Mouse (Mus musculus) granulocyte monocyte progenitor cell, adult 5-6 weeks (primary cell): ENCODE data around the gene Ccdc173. TPM values are rescaled to one million over a fixed set of nuclear protein-coding genes. Genes with fewer than 3 reads are reported as not detected.
A peak's percentile ranks its signal among the peaks of the same experiment; 100 is the strongest.
"Not testable (repeated sequence)": the region's sequence is repeated elsewhere in the genome, so short reads cannot be mapped to it uniquely, and the experiment has no call there.

Source experiments
- ATAC-seq: replicated peaks from 2 replicates; pipeline ENCODE4 v1.8.0; 2016; ENCODE audit warnings: mild to moderate bottlenecking, moderate TSS enrichment, inconsistent platforms; ENCODE audit not compliant: poor library complexity, severe bottlenecking
- total RNA-seq, 2 experiments: library from RNA; stranded (forward) in 1 of 2; stranded (reverse) in 1 of 2; fragments of 200-712, 200-1000 nt in 1 of 2; fragments of >200 nt in 1 of 2; fragmentation: Nextera tagmentation in 1 of 2; gene quantifications; 2 replicates each; pipeline ENCODE4 v1.2.3; 2014 to 2017

Ccdc173 gene
- 1.8 and 2.5 TPM in 2 replicates for total RNA-seq (2014; fragmentation: Nextera tagmentation)
- 2.1 and 3.0 TPM in 2 replicates for total RNA-seq (2017)

GRCm38 (mm10) chr2:69789429-69790069 lies at the start of gene Ccdc173, which contains the start of gene Phospho2:
Ccdc173 (minus strand) TSS chr2:69789575.
Phospho2 (plus strand) TSS chr2:69789623.
- ATAC-seq: peak; percentile 91

DNA sequence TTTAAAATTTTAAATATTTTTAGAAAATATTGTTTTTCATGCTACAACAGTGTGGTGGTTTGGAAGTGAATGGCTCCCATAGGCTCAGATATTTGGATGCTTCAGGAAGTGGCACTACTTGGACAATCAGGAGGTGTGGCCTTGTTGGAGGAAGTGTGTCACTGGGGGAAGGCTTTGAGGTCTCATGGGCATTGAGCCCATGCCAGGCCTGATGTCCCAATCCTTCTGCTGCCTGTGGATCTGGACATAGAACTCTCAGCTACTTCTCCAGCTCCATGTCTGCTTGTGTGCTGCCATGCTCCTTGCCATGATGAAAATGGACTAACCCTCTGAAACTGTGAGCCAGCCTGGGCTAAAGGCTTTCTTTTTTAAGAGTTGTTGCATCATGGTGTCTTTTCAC lies 49.3 kb upstream of the Ccdc173 start:
- ATAC-seq: peak; percentile 86

GRCm38 (mm10) chr2:69837996-69838395 lies 48.6 kb upstream of the Ccdc173 start:
- ATAC-seq: 0 out of 2 replicates have a peak, but pooled peaks have one; percentile 25

DNA sequence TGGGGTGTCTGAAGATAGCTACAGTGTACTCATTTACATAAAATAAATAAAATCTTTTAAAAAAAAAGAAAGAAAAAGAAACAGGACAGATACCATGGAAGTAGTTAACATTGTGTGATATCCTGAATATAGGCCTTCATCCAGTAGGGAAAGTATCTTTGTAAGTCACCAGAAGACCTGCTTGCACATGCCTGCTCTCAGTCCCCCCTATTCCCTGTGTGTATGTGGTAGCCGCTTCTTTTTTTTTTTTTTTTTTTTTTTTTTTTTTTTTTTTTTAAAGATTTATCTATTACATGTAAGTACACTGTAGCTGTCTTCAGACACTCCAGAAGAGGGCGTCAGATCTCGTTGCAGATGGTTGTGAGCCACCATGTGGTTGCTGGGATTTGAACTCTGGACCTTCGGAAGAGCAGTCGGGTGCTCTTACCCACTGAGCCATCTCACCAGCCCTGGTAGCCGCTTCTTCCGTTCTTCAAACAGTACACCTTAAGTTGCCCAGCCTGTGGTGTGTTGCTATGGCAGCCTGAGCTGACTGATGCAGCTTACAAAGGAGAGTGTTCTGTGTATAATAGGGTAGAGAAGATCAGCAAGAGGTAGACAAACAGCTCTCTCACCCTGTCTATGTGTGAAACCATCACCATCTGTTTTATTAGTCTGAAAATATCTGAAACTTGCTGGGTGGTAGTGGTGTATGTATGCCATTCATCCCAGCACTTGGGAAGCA lies 48.0 kb upstream of the Ccdc173 start:
- no peak for ATAC-seq

DNA sequence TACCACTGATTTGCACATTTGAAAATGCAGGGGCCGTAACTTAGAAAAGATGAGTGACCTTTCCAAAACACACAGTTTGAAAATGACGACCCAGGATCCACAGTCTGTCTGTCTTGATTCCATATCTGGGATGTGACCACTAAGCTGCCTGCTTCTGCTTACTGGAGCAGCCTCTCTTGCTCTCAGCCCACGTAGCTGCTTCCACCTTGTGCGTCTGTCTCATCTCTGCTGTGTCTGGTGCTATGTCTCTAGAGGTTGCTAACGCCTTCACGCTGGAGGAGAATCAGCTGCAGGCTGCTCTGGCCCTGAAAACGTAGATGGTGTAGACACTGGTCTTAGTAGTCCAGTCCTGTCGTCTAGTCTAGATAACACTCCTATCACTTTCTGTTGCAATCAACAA lies 40.7 kb upstream of the Ccdc173 start:
- ATAC-seq: no peak

- ATAC-seq: no peak
Measured at GRCm38 (mm10) chr2:69829680-69830079, 40.3 kb upstream of the Ccdc173 start.

DNA sequence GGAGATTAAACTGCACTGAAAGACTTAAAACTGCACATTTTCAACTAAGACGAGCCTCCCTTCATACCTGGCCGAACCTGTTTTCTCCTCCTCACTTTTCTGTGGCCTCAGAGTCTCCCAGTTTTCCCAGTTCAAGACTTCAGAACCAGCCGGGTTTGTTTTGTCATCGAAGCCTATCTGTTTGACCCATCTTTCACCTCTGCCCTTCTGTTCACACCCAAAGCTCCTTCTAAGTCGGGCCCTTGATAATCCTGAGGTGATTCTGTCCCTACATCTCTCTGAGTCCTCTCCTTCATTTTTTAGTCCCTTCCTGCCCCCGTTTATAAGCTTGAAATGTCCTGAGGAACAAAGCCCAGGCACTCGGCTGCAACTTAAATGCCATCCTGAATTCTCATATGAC lies 38.7 kb upstream of the Ccdc173 start:
- no peak for ATAC-seq

DNA sequence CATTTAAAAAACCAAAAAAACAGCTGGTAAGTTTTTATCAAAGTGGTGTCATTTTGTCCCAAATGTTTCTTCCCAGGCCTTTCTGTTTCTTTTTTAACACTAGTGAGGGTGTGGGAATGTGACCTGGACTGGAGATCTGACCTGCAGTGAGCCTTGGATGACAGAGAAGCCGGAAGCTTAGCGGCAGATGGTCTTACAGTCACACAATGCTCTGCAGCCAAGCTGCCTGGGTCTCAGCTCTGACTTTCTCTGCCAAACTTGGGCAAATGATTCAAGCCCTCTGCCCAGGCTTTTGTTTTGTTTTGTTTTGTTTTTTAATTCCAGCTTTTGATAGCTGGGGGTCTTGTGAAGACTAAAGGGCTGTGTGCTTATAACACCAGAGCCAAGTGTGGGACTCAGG lies 37.0 kb upstream of the Ccdc173 start:
- no peak for ATAC-seq

DNA sequence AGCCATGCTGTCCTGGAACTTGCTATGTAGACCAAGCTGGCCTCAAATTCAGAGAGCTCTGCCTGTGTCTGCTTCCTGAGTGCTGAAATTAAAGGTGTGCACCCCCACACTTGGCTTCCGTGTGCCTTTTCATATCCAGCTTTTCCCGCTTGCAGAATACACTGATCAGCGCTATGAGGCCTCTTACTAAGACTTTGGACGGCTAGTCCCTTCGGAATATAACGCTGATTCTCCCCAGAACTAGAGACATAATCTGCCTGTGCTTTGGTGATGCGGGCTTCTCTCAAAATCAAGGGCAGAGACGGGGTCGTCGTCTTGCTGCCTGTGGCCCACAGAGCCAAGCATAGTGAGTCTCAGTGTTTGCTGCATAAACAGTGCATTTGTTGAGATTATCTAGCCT lies 36.5 kb upstream of the Ccdc173 start:
- ATAC-seq: no peak

DNA sequence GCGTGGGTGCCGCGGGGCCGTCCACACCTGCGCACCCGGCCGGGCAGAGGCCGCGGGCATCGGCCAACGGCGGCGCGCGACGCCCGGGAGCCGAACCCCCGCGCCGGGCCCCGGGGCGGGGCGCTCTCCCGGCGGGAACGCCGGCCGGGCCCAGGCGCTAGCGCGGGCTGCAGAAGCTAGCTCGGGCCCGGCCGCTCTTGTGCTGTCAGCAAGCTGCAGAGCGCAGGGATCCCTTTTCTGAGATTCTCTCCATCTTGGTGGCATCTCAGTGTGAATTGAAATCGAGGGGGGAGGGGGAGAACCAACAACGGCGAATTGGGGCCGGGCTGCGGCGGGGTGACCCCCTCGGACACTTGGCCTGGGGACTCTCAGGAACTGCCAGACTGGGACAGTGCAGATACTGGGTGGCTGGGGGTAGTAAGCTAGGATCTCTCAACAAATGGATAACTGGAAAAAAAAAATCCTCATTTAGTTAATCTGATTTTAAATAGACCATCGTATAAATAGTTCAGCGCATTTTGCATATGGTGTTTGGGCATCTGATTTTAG lies 33.8 kb upstream of the Ccdc173 start:
- peak; percentile 30 for ATAC-seq

GRCm38 (mm10) chr2:69822361-69823128 lies 33.2 kb upstream of the Ccdc173 start:
- peak; percentile 33 for ATAC-seq

- ATAC-seq: peak; percentile 91
Measured at GRCm38 (mm10) chr2:69821711-69822110, 32.3 kb upstream of the Ccdc173 start, which contains the start of gene Klhl23. Klhl23 (plus strand) TSS chr2:69821944.

DNA sequence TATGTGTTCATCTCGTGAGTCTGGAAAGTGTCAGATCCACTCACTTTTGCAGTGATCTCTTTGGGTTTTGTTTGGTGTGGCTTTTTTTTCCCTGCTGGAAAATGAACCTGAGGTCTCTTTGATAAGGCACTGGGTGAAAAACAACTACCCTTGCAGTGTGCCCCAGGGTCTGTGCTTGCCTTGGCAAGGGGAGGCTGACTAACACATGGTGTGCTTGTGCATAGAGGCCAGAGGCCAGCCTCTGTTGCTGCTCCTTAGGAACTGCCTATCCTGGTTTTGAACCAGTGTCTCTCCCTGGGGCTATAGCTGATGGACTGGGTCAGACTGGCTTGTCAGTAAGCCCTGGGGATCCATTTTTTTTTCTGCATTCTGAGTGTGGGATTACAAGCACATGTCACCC lies 30.8 kb upstream of the Ccdc173 start:
- no peak for ATAC-seq

DNA sequence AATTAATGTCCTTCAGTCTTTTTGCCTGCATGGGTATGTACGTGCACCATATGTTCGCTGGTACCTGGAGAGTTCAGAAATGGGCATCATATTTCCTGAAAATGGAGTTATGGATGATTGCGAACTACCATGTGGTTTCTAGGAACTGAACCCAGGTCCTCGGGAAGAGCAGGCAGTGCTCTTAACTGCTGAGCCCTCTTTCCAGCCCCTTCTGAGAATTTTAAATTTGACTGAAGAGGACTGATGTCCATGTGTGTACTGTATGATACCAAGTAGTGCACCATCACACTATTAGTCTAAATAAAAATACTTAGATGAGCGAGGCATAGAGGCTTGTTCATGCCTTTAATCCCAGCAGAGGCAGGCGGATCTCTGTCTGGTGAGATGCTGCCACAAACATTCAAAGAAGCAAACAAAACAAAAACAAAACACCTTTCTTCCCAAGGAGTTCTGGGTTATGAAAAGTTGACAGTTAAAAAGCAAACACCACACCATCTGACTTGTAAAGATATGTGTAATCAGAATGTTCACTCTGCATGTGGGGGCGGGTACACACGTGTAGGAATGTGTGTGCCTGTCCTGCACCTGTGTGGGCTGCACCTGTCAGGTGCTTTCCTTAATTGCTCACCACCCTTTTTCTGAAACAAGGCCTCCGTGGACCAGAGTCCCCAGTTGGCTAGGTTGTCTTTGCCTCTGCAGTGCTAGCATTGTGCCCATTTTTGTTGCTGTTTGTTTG lies 29.1 kb upstream of the Ccdc173 start:
- no peak for ATAC-seq

- ATAC-seq: no peak
Measured at GRCm38 (mm10) chr2:69816575-69816974, 27.2 kb upstream of the Ccdc173 start.

GRCm38 (mm10) chr2:69811349-69811748 lies 22.0 kb upstream of the Ccdc173 start:
- ATAC-seq: not testable (repeated sequence)

- no peak for ATAC-seq
Measured at GRCm38 (mm10) chr2:69810169-69810568, 20.8 kb upstream of the Ccdc173 start.

GRCm38 (mm10) chr2:69804663-69805062 lies 15.3 kb upstream of the Ccdc173 start:
- not testable (repeated sequence) for ATAC-seq

DNA sequence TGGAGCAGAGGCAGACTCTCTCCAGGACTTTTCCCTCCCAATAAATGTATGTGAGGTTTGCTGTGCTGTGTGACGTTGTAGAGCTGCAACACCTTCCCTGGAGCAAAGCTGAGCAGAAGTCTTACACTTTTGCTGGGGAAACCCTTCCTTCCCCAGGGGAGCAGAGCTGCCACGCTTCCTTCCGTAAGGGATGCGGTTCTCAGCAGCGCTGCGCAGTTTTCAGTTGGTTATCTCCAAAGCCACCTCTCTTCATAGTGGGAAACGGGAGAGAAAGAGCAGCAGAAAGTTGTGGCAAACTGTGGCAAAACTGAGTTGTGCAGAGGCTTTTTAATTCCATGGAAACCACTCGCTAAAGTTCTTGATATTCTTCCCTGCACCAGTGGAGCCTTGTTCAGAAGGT lies 14.4 kb upstream of the Ccdc173 start:
- no peak for ATAC-seq

GRCm38 (mm10) chr2:69802911-69803312 lies 13.5 kb upstream of the Ccdc173 start:
- peak; percentile 99 for ATAC-seq
